Mouse (Mus musculus) hindbrain, embryonic 11.5 days (tissue): ENCODE measurements around the gene Sav1. TPM values are rescaled to one million over a fixed set of nuclear protein-coding genes. Genes with fewer than 3 reads are reported as not detected.

ENCODE experiments used
- ATAC-seq: fragments of 200-750 bp; cut with Nextera tagmentation; 2 replicates; pipeline ENCODE4 v1.8.0; 2017; ENCODE audit warnings: mild to moderate bottlenecking, moderate TSS enrichment, moderate library complexity; ENCODE audit not compliant: low FRiP score
- DNase-seq: peaks from one replicate; pipeline ENCODE4 v3.0.0-alpha.2; 2015; ENCODE audit warnings: low spot score
- H3K27ac ChIP-seq: fragments of 300-500 bp; sonication (generic); 2 replicates; pipeline ENCODE4 v1.5.1; 2014; ENCODE audit warnings: mild to moderate bottlenecking, low read depth, low read length
- H3K27me3 ChIP-seq: fragments of 300-500 bp; sonication (generic); 2 replicates; pipeline ENCODE4 v1.6.1; 2014; ENCODE audit warnings: mild to moderate bottlenecking, low read length, moderate library complexity, mixed read lengths; ENCODE audit not compliant: control insufficient read depth, insufficient read depth
- H3K36me3 ChIP-seq: fragments of 300-500 bp; sonication (generic); 2 replicates; pipeline ENCODE4 v1.6.1; 2014; ENCODE audit warnings: mild to moderate bottlenecking, low read length, moderate library complexity, mixed read lengths; ENCODE audit not compliant: control insufficient read depth, insufficient read depth
- H3K4me1 ChIP-seq: fragments of 300-500 bp; sonication (generic); replicated peaks from 2 replicates; pipeline ENCODE4 v1.6.1; 2014; ENCODE audit warnings: low read length, mixed read lengths; ENCODE audit not compliant: control insufficient read depth, insufficient read depth
- H3K4me2 ChIP-seq: fragments of 300-500 bp; sonication (generic); replicated peaks from 2 replicates; pipeline ENCODE4 v1.6.1; 2014; ENCODE audit warnings: mild to moderate bottlenecking, low read depth, low read length
- H3K4me3 ChIP-seq: fragments of 300-500 bp; sonication (generic); 2 replicates; pipeline ENCODE4 v1.5.1; 2014; ENCODE audit warnings: low read depth, low read length
- H3K9ac ChIP-seq: fragments of 300-500 bp; sonication (generic); 2 replicates; pipeline ENCODE4 v1.6.1; 2014; ENCODE audit warnings: low read depth, low read length
- H3K9me3 ChIP-seq: fragments of 300-500 bp; sonication (generic); 2 replicates; pipeline ENCODE4 v1.6.1; 2016; ENCODE audit warnings: low read length; ENCODE audit not compliant: control insufficient read depth
- WGBS: fragments of 180-500 bp; shearing (Covaris S2); extraction: QIAGEN DNeasy Blood & Tissue Kit; methylation state at CpG from one replicate; pipeline ENCODE4 v1.1.7; 2014; 5-methylcytosine and 5-hydroxymethylcytosine counted together
- polyA plus RNA-seq: library from polyadenylated mRNA; unstranded; fragments of >200 nt; fragmentation: Nextera tagmentation; extraction: Ambion mirVana; gene quantifications from 2 replicates; pipeline ENCODE4 v1.2.1, GENCODE M21; 2014

Gene Sav1
- polyA plus RNA-seq, 1 experiment from 2014 or later = 7.3 TPM

DNA sequence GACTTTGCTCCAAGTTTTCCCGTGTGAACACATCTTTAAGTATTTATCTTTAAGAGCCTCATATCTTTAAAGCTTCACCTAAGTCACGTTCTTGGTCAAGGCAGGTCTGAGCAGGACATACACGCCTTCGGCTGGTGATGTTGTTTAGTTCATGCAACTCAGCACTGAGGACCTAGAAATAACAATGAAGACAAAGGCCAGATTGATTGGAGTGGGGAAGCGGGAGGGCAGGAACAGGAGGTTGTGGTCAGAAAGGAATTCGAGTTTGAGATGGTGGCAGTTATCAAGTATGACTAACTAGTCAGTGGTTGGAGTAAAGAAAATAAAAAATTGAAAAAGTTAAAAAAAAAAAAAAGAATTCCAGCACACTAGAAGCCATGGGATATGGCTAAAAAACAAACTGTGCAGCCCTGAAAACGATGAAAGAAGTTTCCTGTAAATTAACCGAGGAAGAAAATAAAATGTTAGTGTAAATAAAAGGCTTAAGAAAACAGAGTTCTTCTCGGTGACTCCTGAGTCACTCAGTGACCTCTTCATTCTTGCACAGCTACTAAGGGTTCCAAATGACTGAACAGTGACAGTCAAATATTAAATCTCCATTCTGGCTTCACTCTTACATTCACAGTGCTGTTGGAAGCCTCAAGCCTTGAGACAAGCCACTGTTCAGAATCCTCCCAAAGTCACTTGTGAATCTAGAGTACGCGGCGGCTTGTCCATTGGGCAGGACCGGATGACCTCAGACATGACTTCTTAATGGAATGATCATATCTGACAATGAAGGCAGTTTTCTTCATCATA, 11.6 kb upstream of the Sav1 start:
- no peak overlapping the region for H3K27ac ChIP-seq
- no peaks in the 10 kb centered on the region for H3K27me3 ChIP-seq
- H3K4me1 ChIP-seq = no peaks in the 10 kb centered on the region
- 84% methylated on average over 13 of the region's 13 CpGs for WGBS
- ATAC-seq (no peak), DNase-seq (no peak)
- no peaks in the 10 kb centered on the region for H3K36me3 ChIP-seq
- no peak overlapping the region for H3K4me2 ChIP-seq
- H3K9me3 ChIP-seq = no peaks in the 10 kb centered on the region
- no peak overlapping the region for H3K9ac ChIP-seq
- no peak overlapping the region for H3K4me3 ChIP-seq

DNA sequence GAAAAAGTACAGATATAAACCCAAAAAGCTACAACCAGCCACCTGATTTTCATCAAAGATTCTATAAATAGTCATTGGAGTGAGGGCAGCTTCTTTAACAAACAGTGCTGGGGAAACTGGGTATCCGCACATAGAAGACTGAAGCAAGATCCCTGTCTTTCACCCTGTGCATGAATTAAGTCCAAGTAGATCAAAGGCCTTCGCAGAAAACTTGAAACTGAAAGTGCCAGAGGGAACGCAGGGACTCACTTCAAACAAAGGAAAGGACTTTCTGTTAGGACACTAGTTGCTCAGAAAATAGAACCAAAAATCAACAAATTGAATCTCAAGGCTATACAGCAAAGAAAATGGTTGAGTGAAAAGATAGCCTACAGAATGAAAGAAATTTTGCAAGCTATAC, 8.6 kb upstream of the Sav1 start:
- WGBS = 71% methylated on average over 3 of the region's 3 CpGs
- Histone ChIP-seq H3K9me3 (no peaks in the 10 kb centered on the region), H3K4me1 (no peaks in the 10 kb centered on the region), H3K4me3 (no peak overlapping the region), H3K27ac (no peak overlapping the region), H3K4me2 (no peak overlapping the region), H3K9ac (no peak overlapping the region), H3K36me3 (no peaks in the 10 kb centered on the region), H3K27me3 (no peaks in the 10 kb centered on the region)
- DNase-seq (no peak), ATAC-seq (no peak)

DNA sequence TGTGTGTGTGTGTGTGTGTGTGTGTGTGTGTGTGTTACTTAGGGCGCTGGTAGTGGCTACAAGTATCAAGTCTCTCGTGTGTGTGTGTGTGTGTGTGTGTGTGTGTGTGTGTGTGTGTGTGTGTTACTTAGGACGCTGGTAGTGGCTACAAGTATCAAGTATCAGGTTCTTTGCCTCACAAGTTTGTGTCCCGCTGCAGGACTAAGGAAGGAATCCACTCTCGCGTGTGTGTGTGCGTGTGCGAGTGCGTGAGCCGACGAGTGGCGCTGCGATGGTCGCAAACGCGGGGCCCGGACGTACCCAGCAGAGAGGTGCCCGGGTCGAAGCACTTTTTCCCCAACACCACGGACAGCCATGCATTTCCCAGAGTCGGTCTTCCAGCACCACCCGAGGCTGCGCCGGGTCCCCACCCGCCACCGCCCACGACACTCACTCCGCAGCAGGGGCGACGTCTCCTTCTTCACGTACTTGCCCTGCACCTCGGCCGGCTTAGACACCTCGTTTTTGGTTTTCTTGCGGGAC, 500 bp downstream of the Sav1 start:
- Histone ChIP-seq H3K4me1 (0 out of 2 replicates have a peak, but pooled peaks cover 2% of the 10 kb centered on the region), H3K9ac (peak overlapping the region; percentile 92), H3K4me3 (peak overlapping the region; percentile 84), H3K36me3 (no peaks in the 10 kb centered on the region), H3K27ac (peak overlapping the region; percentile 89), H3K9me3 (no peaks in the 10 kb centered on the region), H3K27me3 (no peaks in the 10 kb centered on the region), H3K4me2 (peak overlapping the region; percentile 72)
- ATAC-seq (peak; percentile 62), DNase-seq (peak; percentile 58)
- under 1% methylated on average over 35 of the region's 36 CpGs for WGBS

DNA sequence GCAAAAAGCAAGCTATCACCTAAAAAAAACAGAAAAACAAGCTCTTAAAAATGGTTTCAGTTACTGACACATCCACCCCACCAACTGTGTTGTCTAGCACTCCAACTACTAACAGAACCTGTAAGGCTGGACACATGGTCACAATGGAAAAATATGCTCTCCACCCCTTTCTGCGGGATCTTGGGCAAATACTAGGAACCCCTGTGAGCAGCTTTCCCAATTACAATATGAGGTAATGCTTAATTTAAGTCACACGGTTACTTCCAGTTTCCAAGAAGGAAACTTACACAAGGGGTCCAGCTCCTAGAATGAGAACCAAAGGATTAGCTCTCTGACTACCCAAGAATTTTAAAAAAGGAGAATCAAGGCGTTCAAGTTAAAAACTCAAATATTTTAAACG, 1.3 kb downstream of the Sav1 start:
- 0 out of 2 replicates have a peak, but pooled peaks cover 2% of the 10 kb centered on the region for H3K4me1 ChIP-seq
- H3K9ac ChIP-seq = peak overlapping the region; percentile 92; the same call in 1 of the 2 replicates
- ATAC-seq (no peak), DNase-seq (no peak)
- WGBS = 46% methylated on average over 4 of the region's 4 CpGs
- H3K9me3 ChIP-seq = no peaks in the 10 kb centered on the region
- peak overlapping the region; percentile 72 for H3K4me2 ChIP-seq
- no peaks in the 10 kb centered on the region for H3K36me3 ChIP-seq
- no peaks in the 10 kb centered on the region for H3K27me3 ChIP-seq
- no peak overlapping the region for H3K27ac ChIP-seq
- H3K4me3 ChIP-seq = peak overlapping the region; percentile 84

GRCm38 (mm10) chr12:69982874-69983273, 3.9 kb downstream of the Sav1 start:
- Histone ChIP-seq H3K4me2 (no peak overlapping the region), H3K27ac (no peak overlapping the region), H3K4me1 (0 out of 2 replicates have a peak, but pooled peaks cover 2% of the 10 kb centered on the region), H3K9me3 (no peaks in the 10 kb centered on the region), H3K4me3 (no peak overlapping the region), H3K9ac (no peak overlapping the region), H3K36me3 (no peaks in the 10 kb centered on the region), H3K27me3 (no peaks in the 10 kb centered on the region)
- 78% methylated on average over 5 of the region's 5 CpGs for WGBS
- DNase-seq (peak; percentile 40), ATAC-seq (no peak)

DNA sequence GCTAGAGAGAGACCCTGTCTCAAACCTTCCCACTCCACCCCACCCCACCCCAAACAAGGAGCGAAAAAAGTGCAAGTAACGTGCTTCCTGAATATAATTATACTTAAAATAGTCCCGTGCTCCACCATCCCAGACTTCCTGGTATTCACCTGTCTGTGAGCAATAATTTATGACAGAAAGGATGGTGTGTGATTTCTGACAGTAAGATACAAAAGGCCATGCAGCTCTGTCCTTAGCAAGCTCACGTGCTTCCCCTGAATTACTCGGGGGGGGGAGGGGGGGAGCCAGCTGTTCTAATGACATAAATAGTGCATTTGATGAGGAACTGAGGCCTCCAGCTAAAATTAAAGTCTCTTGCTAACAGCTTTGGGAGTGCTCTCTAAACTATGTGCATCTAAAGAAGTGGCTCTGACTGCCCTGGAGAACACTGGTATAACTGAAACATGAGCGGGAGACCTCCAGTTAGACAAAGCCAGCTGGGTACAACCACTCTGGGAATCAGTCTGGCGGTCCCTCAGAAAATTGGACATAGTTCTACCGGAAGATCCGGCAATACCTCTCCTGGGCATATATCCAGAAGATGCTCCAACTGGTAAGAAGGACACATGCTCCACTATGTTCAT, 9.3 kb downstream of the Sav1 start:
- 78% methylated on average over 9 of the region's 9 CpGs for WGBS
- no peak for ATAC-seq

DNA sequence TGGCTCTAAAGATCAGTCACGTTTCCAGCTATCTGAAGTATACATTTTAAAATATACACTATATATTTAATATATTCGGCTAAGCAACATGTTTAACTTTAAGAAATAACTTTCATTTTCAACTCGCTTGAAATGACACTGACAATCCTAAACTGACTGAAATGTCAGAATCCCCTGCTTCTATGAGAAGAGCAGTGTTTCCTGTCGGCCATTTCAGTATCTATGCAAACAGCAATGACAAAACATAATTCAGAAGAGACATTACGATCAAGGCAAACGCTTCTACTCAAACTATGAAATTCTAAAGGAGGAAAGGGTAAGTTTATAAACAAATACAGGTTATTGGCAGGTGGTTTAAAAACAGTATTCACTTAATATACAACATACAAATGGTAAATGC, 10.1 kb downstream of the Sav1 start:
- H3K36me3 ChIP-seq = no peaks in the 10 kb centered on the region

More for the DNA sequence above, 9.3 kb downstream of the Sav1 start:
- H3K4me1 ChIP-seq = no peaks in the 10 kb centered on the region
- no peaks in the 10 kb centered on the region for H3K27me3 ChIP-seq
- no peak overlapping the region for H3K27ac ChIP-seq
- H3K36me3 ChIP-seq = no peaks in the 10 kb centered on the region
- H3K4me3 ChIP-seq = no peak overlapping the region
- no peak for DNase-seq
- no peak overlapping the region for H3K4me2 ChIP-seq
- H3K9ac ChIP-seq = no peak overlapping the region
- no peaks in the 10 kb centered on the region for H3K9me3 ChIP-seq

DNA sequence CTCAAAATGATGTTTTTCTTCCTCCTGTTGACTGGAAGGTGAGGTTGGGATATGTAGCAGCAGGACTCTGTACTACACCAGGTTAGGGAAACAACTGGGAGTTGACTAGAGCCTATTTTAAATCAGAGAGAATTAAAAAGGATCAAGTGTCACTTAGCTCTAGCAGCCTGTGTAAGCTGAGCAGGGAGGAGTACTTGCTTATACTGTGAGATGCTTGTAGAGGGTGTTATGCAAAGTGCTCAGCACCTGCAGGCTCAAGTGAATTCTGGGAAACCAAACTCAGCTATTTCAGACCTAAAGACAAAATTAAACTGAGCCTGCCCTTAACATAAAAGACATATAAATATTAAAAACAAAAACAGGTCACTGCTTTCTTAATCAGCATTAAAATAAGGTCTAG, 13.1 kb downstream of the Sav1 start:
- no peaks in the 10 kb centered on the region for H3K36me3 ChIP-seq
- no peak overlapping the region for H3K9ac ChIP-seq
- no peaks in the 10 kb centered on the region for H3K9me3 ChIP-seq
- no peaks in the 10 kb centered on the region for H3K27me3 ChIP-seq
- DNase-seq (no peak), ATAC-seq (no peak)
- no peak overlapping the region for H3K4me3 ChIP-seq
- no peak overlapping the region for H3K4me2 ChIP-seq
- H3K27ac ChIP-seq = no peak overlapping the region
- H3K4me1 ChIP-seq = no peaks in the 10 kb centered on the region

More for the DNA sequence above, 10.1 kb downstream of the Sav1 start:
- ATAC-seq = no peak
- no peak overlapping the region for H3K27ac ChIP-seq
- H3K27me3 ChIP-seq = no peaks in the 10 kb centered on the region
- no peaks in the 10 kb centered on the region for H3K4me1 ChIP-seq
- H3K4me3 ChIP-seq = no peak overlapping the region
- H3K9ac ChIP-seq = no peak overlapping the region
- 89% methylated on average over 6 of the region's 6 CpGs for WGBS
- no peaks in the 10 kb centered on the region for H3K9me3 ChIP-seq
- H3K4me2 ChIP-seq = no peak overlapping the region
- no peak for DNase-seq
